Mouse (Mus musculus) right cerebral cortex, postnatal 4 days (tissue): Measurements from ENCODE around the gene Tle3.

Experiments used
- DNase-seq: peaks from one replicate; pipeline ENCODE4 v3.0.0-alpha.2; 2022

Tle3 gene

DNA sequence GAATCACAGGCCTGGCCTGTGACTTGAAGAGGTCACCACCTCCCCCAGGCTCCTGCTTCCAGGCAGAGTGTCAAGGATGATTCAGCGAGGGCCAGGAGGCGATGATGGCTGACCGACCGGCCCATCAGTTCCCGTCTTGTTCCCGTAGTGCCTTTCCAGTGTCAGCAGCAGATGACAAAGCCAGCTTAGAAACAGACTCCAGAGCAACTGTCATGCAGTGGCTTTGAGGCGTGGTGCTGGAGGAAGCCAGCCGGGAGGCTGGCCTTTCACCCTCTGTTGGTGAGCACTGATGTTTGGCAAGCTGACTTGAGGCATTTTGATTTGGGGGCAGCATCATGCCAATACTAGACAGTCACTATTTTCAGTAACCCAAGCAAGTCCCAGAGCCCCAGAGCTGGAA lies 6.3 kb downstream of the Tle3 start:
- no peak for DNase-seq

DNA sequence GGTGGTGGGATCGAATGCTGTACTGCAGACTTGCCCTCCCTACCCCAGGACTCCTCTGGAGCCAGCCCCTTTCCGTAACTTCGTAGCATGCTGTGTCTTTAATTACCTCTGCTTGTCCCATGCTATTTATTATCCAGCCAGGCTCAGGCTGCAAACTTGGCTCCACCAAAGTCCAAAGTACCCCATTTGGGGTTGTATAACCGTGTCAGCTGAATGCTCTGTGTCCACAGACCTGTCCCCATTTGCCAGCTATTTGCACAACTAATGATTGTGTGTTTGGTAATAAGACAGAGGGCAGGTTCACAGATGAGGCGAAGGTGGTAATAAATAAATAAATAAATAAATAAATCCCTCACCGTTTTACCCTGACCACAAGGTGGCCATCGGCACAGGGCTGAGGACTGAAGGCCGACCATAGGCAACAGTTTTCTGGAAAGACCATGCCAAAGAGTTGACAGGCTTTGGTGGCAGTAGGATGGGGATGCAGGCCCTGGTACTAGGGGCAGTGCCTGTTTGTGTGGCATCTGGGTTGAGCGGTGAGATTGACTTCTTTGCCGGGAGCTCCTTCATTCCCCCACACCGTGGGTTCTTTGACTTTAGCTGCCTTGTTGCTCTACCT lies 7.0 kb downstream of the Tle3 start:
- no peak for DNase-seq

GRCm38 (mm10) chr9:61380258-61381062 lies 8.3 kb downstream of the Tle3 start:
- DNase-seq, result no peak

GRCm38 (mm10) chr9:61381063-61381408 lies 8.9 kb downstream of the Tle3 start:
- no peak for DNase-seq

DNA sequence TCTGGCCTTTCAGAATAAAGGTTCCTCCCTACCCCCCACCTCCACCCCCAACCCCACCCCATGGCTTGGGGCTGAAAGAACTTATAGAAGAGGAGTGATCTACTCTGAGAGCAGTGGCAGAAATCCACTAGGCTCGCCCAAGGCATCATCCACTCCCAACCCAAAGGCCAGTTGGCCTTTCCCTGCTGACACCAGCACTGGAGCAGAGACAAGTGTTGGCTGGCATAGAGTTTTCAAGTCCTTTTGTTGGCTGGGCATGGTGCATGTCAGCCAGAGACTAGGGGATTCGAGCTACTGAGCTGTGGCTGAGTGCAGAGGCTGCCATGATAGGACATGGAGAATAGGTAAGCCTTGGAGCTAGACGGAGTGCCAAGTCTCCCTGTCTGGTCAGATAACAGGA lies 9.3 kb downstream of the Tle3 start:
- no peak for DNase-seq

DNA sequence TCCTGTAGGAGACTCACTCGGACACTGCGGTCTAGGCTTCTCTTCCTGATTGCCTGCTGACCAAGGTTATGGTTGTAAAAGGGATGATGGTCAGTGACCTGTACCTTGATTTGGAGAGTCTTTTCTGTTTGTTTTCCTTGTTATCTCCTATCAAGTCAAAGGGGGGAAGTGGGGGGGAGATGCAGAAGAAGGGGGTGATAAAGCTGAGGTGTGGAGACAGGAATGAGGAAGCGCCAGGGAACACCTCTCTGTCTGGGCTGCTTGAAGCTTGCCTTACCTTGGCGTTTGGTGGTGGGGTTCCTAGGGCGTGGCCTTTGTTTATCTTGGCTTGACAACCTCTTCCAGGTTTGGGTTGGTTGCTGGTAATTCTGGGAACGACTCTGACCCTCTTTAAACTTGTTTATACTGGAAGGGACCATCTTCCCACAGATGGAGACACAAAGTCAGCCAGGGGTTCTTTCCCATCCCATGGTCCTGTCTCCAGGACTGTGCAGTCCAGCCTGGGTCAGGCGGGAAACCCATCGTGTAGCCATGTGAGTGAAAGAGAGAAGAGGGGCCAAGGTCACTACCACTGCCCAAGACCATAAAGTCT lies 10.5 kb downstream of the Tle3 start:
- DNase-seq, result no peak

- no peak for DNase-seq
Observed at GRCm38 (mm10) chr9:61384101-61384500, 11.9 kb downstream of the Tle3 start.

DNA sequence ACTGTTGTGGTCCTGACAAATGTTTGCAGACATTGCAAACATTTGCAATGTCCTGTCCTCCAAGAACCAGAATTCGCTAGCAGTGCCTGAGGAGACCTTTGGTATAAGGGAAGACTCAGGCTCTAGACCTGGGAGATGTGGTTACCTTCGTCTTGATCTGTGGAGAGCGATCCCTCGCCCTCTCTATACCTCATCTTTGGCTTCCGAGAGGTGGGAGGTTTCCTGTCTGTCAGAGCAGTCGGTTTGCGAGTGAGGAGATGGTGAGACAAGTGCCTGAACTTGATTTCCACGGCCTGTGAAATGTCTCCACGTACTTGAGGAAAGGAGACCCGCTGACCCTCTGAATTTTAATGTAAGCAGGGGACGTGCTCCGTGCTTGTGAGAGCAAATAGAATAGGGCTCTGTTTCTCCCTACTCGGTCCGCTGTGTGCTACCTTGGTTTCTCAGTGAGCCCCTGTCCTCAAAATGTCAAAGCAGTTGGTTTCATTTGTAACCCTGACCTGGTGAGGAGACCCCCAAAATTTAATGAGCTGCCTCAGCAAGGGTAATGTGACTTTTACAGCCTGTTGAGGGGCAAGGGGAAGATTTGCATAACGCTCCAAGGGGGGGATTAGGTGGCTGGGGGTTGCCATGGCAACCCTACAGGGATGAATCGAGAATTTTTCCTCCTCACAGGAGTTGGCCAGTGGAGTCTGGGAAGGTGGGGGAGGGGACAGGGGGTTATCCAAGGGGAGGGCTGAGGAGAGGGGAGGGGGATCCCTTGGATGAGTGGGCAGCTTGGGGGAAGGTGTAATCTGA lies 12.7 kb downstream of the Tle3 start:
- peak; percentile 45 for DNase-seq

DNA sequence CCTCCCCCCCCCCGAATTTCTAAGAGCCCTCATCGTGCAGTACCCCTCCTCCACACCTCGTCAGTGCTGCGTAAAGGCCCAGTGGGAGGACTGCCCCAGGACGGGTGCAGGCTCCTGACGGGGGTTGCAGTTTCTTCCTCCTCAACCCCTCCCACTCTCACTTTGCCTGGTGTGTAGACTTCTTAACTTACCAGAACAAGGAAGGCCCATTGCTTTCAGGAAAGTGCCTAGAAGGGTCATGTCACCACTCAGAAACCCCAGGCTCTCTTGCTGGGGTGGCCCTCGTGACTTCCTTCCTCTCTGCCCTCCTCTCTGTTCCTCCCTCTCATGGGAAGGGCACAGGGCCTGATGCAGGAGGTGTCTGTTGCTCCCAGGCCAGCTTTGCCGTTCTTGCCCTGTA lies 13.6 kb downstream of the Tle3 start:
- no peak for DNase-seq

- no peak for DNase-seq
Observed at GRCm38 (mm10) chr9:61386314-61386713, 14.1 kb downstream of the Tle3 start.

- no peak for DNase-seq
Observed at GRCm38 (mm10) chr9:61387797-61388196, 15.6 kb downstream of the Tle3 start.

DNA sequence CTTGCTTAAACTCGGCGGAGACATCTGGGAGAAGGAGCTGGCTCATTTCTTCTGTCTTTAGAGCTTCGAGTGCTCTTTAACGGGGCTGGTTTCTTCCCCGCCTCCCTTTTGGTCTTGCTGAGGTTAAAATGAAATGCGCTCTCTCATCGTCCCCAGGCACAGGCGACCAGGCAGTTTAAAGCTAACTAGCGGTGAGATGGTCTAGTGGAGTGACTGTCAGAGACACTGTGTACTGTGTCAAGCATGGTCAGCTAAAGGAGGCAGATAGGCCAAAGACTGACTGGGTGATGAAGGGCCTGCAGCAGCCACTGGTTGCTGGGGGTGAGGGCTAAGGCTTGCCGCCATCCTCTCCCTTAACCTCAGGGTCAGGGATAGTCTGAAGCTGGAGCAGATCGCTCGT lies 16.0 kb downstream of the Tle3 start:
- DNase-seq, result no peak

DNA sequence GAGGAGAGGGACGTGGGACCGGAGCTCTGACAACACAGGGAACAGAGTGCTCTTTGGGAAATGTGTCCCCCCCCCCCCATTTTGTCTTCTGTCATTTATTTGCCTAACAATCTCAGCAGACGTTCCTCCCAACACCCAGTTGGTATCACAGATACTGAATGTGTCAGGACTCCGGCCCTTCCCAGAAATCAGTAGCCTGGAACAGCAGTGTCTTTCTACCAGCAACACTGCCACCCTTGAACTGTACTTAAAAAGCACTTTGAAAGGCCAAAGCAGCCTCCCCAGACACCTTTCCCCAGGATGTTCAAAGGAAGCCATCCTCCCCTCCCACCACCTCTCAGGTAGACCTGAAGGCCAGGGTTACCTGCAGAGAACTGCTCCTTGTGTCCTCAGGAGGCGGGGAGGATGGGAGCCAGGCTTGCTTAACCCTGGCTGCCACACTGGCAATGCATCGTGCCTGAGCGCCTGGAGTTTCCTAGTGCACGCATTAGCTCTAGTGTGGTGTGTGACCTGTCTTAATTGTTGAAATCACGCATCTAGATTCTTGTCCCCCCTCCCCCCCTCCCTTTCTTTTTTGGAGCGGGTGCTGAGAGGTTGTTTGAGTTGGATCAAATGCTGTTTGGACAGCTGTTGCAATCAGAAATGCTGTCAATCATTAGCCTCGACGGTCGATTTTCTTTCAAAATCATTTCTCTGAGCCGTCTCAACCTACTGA lies 16.7 kb downstream of the Tle3 start:
- no peak for DNase-seq

- no peak for DNase-seq
Observed at GRCm38 (mm10) chr9:61389404-61389701, 17.2 kb downstream of the Tle3 start.

DNA sequence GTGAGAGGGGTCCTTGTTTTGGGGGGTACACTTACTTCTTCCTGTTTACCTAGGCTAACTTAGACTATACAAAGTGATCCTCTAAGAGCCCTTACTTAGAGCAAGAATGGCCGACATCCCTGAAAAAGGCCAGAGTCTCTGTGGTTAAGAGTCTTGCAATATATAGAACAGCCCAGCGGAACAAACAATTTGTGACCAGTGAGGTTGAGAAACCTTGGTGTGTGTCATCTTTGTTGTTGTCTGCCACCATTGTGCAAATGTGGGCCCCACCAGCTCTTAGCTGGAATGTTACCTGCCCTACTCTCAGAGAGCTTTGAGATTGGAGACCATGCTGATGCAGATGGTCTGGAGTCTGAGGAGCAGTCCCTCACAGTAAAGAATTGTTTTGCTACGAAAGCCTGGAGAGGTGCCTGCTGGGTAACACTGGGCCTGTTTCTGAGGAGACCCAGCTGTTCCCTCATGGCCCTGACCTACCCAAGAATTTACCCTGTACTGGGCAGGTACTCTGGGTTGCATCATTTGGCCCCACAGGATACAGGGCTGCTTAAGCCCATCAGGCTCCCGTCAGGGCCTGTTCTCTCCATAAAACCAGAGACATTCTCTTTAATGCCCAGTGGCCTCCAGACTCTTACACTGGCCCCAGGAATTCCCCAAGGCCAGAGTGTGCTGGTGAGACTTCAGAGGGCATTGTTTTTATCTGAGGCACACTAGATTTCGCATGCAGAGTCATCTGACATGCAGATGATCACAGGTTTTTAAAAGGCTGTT lies 19.6 kb downstream of the Tle3 start:
- no peak for DNase-seq

- no peak for DNase-seq
Observed at GRCm38 (mm10) chr9:61392338-61392620, 20.1 kb downstream of the Tle3 start.

GRCm38 (mm10) chr9:61393161-61393560 lies 21.0 kb downstream of the Tle3 start:
- DNase-seq, result no peak

DNA sequence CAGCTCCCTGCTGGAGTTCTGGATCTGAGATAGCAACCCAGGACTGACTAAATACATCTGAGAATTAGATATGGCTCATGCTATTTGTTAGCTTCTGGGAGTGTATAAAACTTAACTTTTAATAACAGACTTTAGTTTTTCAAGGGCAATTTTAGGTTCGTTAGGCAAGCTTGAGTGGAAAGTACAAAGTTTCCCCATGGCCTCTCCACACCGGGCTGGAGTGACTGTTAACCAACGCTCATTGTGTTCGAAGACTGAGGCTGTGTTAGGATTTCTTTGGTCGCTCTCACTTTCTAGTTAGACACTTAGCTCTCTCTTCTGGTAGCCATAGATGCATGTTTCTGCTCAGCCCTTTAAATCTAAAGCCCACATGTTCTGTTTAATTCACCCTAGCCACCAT lies 21.7 kb downstream of the Tle3 start:
- no peak for DNase-seq

DNA sequence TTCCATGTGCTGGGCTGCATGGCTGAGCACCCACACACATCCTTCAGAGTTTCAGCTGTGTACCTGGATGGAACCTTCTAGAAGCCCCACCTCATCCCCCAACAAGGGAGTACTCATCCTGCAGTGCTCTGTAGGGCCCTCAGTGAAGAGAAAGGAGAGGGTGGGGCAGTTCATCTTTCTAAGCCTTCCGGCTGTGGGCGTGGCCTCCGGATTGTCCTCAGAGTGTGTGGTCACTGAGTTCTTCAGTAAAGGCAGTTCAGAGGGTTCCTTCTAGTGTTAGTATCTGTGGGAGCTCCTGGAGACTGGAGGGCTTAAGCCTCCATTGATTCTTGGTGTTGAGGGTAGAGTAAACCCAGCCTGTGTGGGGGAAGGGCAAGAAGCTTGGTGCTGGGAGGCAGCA lies 22.9 kb downstream of the Tle3 start:
- DNase-seq, result no peak

DNA sequence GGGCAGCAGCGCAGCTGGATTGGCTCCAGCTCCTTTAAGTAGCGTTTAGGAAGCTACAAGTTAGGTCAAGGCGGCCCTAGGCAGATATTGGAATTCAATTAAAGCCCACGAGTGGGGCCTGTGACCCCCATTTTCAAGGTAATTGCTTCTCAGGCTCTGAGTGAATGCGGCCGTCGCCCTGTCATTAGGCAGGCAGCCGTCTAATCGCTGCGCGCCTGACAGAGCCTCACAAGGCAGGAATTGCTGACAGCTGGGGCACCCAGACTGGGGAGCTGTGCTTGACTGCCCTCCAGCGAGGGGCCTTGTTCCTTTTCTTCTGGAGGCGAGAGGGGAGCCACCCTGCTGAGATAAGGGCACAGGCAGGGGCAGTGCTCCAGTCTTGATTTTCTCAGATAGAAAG lies 24.3 kb downstream of the Tle3 start:
- no peak for DNase-seq

- no peak for DNase-seq
Observed at GRCm38 (mm10) chr9:61397130-61397529, 25.0 kb downstream of the Tle3 start.

DNA sequence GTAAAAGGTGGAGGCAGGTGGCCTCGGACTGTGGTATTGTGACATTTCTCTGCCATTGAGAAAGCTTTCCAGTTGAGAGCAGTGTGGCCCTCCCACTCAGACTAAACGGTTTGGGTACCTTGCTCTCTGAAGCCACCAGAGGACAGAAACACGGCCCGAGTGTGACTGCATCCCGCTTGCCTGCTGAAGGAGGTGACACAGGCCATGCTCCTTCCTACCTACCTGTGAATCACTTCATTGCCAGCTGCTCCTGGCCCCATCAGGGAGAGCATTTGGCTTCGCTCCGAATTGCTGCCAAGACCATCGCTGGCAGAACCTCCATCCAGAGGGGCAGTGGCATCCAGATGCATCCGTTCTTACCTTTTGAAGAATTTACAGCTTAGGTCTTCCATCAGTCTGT lies 26.0 kb downstream of the Tle3 start:
- DNase-seq, result no peak

DNA sequence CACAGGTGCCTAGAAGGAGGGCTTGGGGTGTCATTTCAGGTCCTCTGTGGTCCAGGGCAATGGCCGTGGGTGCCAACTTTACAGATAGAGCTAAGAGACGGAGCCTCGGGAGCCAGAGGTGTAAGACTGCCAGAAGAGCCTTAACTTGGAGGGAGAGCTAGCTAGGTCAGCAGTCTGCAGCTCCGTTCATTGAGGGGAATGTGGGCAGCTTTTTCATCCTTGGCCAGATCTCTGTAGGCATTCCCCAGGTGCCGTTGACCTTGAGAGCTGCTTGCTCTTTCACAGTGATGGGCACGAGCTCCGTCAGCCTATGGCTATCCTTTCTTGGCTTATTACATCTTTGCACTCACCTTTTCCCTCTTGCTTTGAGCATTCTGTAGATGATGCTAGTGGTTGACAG lies 28.0 kb downstream of the Tle3 start:
- no peak for DNase-seq
